Mouse (Mus musculus): ENCODE results near the gene Hist1h1c.
A peak's percentile ranks its signal among the peaks of the same experiment; 100 is the strongest.
"Not testable (repeated sequence)": the region's sequence is repeated elsewhere in the genome, so short reads cannot be mapped to it uniquely, and the experiment has no call there.

Hist1h1c gene

DNA sequence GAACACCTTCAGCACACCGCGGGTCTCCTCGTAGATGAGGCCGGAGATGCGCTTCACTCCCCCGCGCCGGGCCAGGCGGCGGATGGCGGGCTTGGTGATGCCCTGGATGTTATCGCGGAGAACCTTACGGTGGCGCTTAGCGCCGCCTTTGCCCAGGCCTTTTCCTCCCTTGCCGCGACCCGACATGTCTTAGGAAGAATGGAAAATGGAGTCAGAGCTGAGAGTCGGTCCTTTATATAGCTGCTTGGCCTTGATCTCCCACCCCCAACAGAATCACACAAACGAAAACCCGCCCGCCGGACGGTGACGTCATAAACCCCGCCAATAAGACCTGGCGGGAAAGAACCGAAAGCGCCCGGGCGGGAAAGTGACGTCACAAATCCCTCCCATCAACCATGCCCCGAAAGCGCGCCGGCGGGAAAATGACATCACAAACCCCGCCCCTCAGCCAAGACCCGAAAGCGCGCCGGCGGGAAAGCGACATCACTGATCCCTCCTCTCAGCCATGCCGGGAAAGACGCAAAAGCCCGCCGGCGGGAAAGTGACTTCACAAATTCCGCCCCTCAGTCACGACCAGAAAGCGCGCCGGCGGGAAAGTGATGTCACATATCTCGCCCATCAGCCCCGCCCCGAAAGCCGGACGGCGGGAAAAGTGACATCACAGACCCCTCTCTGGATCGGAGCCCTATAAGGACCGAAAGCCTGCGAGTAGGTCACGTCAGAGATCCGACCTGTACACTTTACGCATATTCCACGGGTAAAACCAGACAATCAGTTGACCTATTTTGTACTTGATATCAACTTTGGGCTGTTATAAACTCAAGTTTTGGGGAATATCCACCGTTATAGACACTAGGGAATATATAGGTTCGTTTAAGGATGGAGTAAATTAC lies 22.6 kb downstream of the Hist1h1c start, which contains the start of gene Hist1h4a:
TSS of gene Hist1h4a (minus strand) at position 259 of the 893 bp plus-strand sequence.
- DNase-seq (ENCODE audit: low spot score in 2 of 2), result peak; percentile 96 to 98

DNA sequence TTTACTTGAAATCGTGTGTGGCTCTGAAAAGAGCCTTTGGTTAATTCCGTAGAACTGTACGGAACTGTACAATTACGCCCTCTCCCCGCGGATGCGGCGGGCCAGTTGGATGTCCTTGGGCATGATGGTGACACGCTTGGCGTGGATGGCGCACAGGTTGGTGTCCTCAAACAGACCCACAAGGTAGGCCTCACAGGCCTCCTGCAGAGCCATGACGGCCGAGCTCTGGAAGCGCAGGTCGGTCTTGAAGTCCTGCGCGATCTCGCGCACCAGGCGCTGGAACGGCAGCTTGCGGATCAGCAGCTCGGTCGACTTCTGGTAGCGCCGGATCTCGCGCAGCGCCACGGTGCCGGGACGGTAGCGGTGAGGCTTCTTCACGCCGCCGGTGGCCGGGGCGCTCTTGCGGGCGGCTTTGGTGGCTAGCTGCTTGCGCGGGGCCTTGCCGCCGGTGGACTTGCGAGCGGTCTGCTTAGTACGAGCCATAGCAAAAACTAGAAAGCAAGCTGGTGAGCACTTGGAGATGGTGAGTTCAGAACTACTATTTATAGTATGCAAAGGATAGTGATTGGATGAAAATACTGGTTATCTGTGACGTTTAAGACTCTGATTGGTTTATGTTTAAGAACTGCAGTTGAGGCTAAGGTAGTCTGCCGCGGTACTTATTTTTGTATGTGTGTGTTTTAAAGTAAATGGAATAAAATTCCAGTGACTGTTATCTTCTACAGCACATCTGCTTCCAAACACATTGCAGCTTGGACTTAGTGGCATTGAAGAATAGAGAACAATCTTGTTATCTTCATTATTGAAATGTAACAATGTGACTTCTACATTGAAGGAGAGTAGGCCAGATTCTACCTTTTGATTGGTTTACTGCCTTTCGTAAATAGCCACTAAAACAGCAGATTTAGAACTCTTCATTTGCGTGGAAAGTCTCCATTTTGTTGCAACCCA lies 23.5 kb downstream of the Hist1h1c start, which contains the start of gene Hist1h3a:
TSS of gene Hist1h3a (minus strand) at position 516 of the 951 bp plus-strand sequence.
- DNase-seq (ENCODE audit: low spot score in 2 of 2), result peak; percentile 30 to 35

DNA sequence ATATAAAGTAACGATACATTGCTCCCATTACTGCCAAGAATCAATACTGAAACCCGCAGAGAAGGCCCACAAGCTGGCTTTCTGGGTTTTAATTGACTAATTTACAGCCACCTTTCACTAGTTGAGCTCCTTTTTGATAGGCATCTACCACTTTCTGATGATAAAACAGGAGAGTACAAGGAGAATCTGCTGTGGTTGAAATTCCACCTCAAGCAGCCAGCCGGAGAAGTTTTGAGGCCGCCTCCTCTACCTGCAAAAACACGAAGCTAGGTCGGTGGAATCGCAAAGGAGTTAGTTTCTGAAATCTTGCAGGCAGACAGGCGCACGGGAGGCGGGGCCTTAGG lies 24.6 kb downstream of the Hist1h1c start:
- no peak for DNase-seq (ENCODE audit: low spot score in 2 of 2)

DNA sequence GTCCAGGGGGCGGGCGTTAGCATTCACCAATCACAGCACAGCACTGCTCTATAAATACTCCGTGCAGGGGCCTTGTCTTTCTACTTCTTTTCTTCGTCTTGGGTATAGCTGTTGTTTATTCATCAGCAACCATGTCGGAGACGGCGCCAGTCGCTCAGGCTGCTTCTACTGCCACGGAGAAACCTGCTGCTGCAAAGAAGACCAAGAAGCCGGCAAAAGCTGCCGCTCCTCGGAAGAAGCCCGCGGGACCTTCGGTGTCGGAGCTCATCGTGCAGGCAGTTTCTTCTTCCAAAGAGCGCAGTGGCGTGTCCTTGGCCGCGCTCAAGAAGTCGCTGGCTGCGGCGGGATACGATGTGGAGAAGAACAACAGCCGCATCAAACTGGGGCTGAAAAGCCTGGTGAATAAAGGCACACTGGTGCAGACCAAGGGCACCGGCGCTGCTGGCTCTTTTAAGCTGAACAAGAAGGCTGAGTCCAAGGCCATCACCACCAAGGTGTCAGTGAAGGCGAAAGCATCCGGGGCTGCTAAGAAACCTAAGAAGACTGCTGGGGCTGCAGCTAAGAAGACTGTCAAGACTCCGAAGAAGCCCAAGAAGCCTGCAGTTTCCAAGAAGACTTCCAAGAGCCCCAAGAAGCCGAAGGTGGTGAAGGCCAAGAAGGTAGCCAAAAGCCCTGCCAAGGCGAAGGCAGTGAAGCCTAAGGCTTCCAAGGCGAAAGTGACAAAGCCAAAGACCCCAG lies 25.1 kb downstream of the Hist1h1c start, which contains the start of gene Hist1h1a:
TSS of gene Hist1h1a (plus strand) at position 81 of the 738 bp plus-strand sequence.
- peak; percentile 65 to 71 for DNase-seq (ENCODE audit: low spot score in 2 of 2)

DNA sequence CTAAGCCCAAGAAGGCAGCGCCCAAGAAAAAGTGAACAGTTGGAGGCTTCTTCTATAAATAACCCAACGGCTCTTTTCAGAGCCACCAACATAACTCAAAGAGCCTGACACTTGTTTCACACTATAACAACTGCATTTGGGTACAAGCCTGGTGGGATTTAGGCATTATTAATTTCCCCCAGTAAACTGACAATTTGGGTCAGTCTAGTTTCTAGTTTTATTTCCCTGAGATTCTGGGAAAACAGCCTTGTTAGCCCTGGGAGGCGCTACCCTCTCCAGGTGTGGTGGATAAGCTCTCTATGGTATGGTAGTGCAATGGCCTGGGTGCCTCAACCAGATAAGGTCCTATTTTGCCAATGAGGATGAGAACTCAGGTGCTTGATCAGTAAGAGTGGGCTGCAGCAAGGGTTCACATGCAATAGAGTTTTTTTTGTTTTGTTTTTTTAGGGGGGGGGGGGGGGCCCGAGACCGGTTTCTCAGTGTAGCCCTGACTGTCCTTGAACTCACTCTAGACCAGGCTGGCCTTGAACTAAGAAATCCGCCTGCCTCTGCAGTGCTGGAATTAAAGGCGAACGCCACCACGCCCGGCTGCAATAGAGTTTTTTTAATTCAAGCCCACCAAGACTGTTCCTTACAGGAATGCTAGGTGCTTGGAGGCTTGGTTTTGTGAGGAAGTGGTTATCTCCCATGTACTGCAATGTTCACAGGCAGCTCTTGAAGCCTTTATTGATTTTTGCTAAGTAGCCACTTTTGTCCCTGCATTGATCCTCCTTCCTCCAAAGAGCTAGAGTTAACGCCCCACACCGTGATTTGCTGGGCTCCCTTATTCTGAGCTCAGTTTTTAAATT lies 25.9 kb downstream of the Hist1h1c start:
- DNase-seq (ENCODE audit: low spot score in 2 of 2), result no peak

DNA sequence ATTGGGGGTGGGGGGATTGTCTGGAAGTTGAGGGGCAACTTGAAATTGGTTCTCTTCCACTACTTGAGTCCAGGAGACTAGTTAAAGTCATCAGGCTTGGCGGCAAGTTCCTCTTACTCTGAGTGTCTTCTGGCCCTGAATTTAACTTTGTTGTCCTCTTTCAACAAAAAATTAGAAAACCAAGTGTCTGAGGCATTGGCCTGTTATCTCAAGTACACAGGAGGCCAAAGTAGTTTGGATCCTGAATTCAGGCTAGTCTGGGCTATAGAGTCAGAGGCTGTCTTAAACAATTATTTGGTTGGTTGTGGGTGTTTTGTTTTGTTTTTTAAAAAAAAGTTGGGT lies 26.5 kb downstream of the Hist1h1c start:
- DNase-seq (ENCODE audit: low spot score in 2 of 2), result no peak

DNA sequence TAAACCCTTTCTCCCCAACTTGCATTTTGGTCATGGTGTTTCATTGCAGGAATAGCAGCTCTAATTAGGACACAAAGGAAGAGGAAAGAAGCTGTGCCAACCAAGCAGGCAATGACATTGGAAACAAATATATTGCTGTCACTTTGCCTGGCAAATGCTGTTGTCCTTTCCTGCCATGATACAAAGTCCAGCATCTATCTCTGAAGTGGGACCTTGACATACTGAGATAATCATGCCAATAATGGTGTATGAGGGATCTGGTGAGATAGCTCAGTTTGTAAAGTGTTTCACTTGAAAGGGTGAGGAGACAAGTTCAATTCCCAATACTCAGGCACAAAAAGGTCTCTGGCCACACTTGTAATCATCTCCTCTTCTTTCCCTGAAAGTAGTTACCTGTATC lies 28.2 kb downstream of the Hist1h1c start:
- no peak for DNase-seq (ENCODE audit: low spot score in 2 of 2)

DNA sequence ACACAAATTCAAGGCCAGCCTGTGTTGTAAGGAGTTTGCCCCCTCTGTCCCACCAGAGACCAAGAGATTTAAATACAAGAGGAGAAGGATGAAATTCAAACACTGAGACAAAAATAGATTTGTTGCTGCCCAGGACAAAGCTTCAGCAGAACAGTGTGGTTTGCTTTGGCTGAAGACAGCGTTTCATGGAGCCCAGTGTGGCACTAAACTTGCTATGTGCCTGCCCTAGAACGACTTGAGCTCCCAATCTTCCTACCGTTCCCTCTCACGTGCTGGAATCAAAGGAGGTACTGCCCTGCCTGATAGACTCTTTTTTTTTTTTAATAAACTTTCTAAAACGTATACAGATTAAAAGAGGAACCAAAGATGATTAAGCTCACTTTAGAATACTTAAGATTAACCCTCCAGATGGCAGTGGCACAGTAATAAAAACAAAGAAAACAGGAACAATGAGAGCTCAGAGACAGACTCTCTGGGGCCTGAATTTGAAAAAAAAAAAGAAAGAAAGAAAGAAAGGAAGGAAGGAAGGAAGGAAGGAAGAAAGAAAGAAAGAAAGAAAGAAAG lies 30.3 kb downstream of the Hist1h1c start:
- no peak for DNase-seq (ENCODE audit: low spot score in 2 of 2)

DNA sequence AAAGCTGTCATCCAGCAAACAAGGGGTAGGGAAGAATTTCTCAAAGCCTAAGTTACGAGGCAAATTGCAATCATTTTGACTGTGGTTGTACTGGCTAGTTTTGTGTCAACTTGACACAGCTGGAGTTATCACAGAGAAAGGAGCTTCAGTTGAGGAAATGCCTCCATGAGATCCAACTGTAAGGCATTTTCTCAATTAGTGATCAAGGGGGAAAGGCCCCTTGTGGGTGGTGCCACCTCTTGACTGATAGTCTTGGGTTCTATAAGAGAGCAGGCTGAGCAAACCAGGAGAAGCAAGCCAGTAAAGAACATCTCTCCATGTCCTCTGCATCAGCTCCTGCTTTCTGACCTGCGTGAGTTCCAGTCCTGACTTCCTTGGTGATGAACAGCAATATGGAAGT lies 31.0 kb downstream of the Hist1h1c start, which contains the start of gene Trim38:
TSS of gene Trim38 (plus strand) at position 301 of the 400 bp plus-strand sequence.
- not testable (repeated sequence) for DNase-seq (ENCODE audit: low spot score in 2 of 2)

DNA sequence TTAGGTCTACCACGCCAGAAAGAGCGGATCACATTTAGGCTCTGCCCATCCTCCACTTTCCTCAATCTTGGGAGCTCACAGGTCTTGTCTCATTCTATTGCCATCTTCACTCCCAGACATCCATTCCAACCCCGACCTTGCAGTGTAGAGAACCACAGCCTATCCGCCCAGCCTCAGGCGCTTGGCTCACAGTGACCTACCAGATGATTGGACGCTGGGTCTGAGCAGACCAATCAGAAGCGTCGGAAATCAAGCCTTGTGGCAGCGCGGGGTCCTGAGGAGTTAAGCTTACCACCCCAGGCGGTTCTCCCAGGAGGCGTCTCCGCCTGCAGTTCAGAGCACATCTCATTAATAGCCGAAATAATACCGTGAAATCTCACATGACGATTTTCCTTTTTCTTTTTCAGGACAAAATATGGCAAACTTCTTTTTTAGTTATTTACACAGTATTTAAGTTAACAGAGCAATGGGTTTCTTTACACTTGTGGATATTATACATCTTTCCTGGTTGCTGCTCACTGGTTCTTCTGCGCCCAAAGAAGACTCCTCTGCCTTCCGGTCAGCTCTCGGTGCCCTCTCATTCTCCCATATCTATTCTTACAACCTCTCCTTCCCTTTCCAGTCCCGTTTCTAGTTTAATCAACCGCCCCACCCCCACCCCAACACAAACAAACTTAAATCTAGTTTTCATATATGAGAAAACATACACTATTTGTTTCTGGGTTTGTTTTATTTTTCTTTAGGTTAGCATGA lies 34.1 kb downstream of the Hist1h1c start:
- DNase-seq (ENCODE audit: low spot score in 2 of 2), result no peak

DNA sequence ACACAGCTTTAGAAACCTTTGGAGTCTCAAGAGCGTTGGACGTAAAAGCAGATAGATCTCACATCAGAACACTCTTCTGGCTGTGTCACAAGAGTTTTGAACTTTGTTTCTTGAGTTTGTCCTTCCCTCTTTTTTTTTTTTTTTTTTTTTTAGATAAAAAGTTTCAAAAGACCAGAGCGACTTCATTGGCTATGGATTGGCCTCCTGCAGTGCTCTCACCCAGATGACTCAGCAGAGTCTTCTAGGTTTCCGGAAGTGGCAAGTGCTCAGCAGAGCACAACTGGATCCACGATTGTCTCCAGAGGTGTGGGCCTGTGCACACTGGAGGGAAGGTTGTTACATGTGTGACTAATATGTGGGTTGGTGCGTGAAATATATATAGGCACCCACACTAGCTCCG lies 39.7 kb downstream of the Hist1h1c start:
- DNase-seq (ENCODE audit: low spot score in 2 of 2), result no peak

DNA sequence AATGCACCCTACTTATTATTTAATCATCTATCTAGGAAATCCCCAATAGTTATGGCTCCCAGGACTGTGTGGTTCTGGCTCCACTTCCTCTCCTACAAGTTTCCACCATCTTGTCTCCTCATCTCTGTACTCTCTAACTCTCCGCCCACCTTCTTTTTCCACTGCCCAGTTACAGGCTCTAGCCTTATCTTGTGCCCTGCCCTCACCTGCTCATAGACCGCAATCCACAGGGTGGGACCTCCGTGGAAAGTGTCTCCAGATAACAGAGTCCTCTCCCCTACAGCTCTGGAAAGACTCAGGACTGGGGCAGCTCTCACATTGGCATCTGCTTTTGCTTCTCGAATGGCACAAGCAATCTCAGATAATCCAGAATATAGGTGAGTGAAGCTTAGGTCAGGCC lies 40.4 kb downstream of the Hist1h1c start:
- DNase-seq (ENCODE audit: low spot score in 2 of 2), result no peak
